Mouse (Mus musculus) MN1 (cell line): Measurements from ENCODE around the gene Erlec1.

Experiments used
- DNase-seq: peaks from one replicate; pipeline ENCODE4 v3.0.0-alpha.2; 2016; ENCODE audit warnings: low spot score

Gene Erlec1

DNA sequence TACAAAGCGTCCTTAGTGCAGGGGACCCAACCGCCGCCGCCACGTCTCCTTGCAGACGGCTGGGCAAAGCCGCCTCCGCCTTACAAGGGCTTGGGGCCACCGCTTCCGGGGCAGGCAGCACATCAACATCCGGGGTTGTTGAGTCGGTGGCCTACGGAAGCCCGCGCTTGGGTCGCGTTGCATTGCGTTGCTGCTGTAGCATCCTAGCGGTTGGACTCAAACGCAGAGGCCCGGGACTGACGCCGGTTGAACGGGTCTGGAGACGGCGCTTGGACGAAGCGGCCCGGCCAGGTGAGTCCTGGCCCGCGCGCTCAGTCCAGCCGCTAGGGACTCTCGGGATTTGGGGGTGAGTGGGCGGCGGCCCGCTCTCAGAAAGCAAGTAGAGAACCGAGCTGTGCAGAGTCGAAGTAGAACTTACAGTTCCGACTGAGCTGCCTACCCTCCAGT, at the start of gene Erlec1:
Gene Erlec1, minus strand, starts transcription at position 57 of the 447 bp plus-strand sequence.
- DNase-seq = peak; percentile 95

DNA sequence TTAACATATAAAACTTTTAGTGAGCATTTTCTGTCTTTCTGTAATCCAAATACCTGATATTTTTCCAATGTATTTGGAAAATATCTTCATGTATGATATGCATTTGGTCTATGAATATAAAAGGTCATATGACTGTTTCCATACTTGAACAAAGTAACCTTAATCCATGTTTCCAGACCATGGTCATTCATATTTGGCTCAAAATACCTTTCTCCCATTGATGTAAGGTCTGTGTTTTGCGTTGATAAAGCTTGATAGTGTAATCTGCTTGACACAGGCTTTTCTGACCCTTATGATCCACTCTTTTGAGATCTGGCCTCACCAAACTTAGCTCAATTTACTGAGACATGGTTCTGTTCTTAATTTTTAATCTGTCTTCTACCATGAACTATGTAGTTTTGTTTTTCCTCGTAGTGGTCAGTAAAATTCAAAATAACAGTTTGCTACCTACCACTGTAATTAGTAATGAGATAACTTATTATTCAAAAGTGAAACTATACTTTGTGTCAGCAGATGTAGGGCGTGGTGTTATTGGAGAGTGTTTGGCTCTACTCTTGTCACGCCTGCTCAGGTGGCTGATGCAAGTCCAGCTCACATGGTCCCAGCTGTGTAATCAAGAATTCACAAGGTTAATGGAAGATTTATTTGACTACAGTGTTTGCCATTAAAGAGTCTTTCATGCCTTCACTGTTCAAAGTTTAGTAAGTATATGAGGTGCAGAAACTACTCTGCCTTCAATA, 47.2 kb upstream of the Erlec1 start:
- DNase-seq = no peak

DNA sequence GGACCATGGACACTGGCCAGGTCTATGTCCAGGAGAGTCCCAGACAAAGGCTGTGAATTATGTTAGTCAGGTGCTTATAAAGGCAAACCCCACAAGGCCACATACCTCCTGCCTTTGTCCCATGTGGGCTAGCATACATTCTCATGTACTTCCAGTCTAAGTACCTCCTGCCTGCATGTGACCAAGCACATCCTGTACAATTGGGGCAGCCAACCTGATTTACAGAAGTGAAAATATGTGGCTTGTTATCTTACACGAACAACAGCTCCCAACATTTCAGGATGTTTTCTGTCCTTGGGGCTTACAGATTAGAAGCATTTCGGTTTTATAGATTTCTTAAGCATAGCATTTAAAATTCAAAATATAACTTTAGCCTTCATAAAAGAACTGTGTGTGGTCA, 45.9 kb upstream of the Erlec1 start:
- DNase-seq = no peak

DNA sequence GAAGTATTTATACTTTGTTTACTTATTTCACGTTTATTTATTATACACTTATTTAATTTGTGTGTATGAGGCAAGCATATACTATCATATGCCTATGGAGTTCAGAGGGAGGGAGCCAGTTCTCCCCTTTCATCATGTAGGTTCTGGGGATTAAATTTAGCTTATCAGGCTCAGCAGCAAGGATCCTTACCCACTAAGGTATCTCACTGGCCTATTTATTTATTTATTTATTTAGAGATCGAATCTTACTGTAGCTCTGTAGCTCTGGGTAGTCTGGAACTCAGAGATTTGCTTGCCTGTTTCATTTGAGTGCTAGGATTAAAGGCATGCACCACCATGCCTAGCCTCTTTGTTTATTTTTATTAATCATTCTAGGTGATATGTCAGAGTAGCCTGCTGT, 44.6 kb upstream of the Erlec1 start:
- no peak for DNase-seq

DNA sequence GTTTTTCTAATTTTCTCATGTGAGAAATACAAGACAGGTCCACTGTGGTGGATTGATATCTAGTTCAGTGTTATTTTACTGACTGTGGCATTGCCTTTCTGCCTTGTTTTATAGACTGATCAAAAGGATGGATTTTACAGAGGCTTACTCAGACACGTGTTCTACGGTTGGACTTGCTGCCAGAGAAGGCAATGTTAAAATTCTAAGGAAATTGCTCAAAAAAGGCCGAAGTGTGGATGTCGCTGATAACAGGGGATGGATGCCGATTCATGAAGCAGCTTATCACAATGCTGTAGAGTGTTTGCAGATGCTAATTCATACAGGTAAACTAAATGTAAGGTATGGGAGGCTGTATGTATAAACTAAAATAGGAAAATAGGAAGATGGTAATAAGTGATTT, 44.1 kb upstream of the Erlec1 start:
- DNase-seq = no peak

DNA sequence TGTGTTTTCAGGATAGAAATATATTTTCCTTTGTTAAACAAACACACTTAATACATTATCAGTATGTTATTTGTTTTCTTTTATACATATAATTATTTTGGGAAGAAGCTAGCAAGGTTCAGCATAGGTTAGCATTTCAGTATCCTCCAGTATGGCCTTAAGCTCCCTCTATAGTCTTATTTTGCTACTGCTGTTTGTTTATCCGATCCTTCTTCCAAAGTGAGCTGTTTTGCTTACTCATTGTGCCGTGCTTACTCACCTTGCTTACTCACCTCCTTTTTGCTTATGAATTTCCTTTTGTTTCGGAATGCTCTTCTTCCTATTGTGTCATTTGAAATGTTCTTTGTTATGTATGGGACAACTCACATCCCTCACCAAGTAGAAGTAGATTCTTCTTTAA, 42.5 kb upstream of the Erlec1 start:
- no peak for DNase-seq

DNA sequence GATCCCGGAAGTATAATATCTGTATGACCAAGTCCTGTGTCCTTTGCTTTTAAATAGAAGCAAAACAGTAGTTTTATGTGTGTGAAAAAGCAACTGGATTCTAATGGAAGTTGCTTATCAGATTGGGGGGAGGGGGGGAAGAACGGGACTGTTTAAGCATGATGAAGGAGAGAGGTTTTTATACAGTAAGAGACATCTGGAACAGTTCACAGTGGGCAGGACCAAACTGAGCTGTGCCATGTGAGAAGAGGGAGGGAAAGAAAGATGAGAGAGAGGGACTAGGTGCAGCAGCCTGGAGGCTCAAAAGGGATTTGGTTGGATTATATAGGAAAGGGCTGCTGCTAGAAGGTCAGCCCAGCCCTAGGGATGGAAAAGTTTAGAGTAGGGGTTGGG, 32.5 kb upstream of the Erlec1 start:
- DNase-seq = no peak

DNA sequence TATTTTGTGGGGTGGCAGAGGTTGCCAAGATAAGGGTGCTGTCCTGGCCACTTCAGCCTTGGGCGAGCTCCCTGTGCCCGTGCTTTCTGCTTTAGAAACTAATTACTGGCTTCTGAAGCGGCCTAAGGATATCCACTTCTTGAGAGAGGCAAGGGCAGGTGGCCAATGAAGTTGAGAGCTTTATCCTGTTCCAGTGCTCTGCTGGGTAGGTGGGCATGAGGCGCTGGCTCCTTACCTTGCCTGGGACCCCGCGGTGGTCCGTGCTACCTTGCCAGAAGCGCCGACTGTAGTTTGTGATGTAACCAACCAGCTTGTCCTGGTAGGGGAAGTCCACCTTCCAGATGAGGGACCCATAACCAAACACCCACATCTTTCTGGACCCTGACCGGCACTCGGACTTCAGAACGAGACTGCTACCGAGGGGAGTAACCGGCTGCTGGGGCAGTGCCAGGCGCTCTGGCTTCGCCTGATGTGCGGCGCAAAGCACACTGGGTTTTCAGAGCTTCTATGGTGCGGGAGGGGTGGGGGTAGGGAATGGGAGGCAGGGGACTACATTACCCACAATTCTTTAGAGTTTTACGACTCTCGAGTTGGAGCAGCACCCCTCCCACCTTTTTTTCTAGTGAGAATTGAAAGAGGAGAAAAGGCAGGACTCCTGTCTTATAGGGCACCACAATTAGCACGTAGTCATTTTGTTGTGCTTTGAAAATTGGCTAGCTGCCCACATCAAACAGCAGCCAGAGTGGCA, 31.9 kb upstream of the Erlec1 start, which contains the start of gene Chac2:
Gene Chac2, minus strand, starts transcription at position 474 of the 748 bp plus-strand sequence.
- DNase-seq = peak; percentile 97

DNA sequence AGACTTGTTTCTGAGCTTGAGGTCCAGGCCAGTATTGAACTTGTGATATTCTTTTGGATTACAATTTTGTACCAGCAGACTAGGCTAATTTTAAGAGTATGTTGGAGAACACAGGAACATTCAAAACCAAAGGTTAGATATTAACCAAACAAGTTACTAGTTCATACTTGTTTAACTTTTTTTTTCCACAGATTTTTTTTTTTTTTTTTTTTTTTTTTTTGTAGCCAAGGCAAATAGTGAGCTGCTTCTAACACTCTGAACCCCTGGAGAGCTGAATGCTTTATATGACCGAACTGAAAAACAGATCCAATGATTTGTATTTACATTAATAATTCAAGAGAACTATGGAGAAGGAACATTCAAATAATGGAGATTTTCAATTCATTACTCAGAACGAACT, 31.1 kb upstream of the Erlec1 start:
- no peak for DNase-seq

DNA sequence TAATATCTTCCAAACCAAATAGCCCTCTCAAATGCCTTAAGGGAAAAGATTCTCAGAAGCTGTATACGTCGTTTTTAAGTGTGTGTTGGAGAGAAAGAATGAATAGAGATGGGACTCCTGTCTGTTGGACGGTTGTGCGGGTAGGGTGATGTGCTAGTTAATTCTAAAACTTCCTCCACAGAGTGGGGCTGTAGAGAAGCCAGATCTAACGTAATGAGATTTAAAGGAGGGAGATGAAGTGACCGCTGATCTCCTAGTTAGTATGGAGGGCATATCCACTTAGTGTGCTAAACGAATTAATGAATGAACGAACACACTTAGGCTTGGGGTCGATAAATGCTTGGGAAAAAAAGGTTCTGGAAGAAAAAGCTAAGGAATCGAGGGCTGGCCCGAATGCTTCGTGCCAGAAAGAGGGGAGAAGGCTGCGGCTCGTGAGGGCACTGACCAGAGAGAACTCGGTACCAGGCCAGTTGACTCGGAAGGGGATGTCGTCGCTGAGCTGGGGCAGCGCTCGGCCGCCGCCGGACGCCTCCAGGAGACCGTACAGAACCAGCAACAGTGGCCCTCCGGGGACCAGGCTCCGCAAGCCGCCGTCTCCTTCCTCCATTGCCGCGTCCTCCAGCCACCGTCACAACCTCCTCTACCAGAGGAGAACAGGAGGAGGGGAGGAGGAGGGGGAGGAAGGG, 523 bp downstream of the Erlec1 start:
- peak; percentile 65 for DNase-seq

DNA sequence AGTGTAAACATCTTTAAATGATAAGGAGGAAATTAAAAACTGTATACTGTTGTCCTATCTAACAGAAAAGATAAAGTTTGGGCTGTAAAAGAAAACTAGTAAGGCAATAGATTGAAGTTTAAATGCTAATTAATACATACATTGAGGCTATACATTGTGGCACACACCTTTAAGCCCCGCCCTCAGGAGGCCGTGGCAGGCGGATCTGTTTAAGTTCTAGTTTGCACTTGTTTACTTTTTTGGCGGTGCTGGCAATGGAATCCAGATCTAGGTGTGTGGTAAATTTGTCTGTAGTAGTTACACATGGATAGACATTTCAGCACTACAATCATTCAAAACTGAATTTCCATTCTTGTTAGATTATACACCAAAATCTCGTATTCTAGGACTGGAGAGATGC, 1.3 kb downstream of the Erlec1 start:
- no peak for DNase-seq

DNA sequence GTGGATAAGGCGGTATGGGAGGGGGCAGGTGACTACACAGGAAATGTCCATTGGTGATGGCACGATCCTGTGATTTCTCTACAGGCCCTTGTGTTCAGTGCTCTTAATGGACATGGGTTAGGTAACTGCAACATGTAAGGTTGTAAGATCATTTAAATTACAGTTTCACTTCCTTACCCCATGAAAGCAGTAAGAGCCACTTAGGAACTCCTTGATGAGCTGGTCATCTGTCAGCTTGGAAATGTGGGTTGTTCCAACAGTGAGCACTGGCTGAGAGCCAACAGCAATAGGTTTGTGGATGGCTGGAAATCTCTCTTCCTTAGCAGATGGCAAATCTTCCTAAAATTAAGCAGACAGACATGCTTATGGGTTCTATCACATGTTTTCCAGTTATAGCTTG, 10.6 kb downstream of the Erlec1 start:
- peak; percentile 70 for DNase-seq

DNA sequence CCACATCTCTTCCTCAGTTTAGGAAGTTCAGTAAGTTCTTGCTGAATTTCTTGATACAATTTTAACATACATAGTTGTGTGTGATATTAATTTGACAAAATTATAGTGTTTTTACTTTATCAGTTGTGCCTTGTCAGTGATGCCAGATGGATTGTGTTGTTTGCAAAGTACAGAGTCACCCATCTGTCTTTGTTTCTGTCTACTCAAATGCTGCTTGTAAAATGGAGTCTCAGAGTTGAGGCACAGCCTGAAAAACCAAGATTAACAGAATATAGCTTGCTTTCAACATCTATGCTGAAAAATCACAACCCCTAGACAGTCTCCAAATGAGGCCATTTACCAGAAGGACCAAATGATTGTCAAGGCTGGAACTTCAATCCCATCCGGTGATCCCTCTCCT, 25.6 kb downstream of the Erlec1 start:
- DNase-seq = no peak

DNA sequence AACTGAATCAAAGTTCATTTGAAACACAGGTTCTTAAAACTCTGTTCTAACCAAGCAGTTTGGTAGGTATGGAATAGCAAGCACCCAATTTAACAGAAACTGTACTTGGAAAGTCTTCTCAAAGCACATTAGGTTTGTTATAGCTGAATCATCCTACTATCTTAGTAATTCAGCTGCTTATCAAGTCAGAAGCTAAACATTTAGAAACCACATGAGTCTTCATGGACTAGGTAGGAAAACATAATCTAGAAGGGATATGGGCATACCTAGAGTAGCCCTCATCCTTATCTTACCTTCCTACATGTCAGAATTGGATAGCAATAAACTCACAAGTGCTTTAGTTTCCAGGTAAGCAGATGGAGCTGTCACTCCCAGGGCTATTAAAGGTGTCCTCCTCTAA, 26.1 kb downstream of the Erlec1 start:
- no peak for DNase-seq

DNA sequence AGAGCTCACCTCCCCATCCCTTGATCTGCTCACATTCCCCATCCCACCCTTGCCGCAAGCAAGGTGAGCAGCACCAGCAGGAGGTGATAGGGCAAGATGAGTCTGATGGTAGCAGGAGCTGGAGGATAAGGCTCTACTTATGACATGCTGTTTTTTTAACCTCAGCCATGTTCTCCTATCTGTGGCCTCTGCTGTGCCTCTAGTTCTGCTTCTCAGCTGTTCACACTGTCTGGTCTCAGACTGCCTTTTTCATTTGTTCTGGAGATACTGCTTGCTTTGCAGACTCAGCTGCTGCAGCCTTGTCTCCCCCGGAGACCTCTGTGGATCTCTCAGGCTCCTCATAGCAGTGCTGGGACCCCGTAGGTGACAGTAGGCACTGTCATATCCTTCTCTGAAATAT, 30.9 kb downstream of the Erlec1 start:
- no peak for DNase-seq

DNA sequence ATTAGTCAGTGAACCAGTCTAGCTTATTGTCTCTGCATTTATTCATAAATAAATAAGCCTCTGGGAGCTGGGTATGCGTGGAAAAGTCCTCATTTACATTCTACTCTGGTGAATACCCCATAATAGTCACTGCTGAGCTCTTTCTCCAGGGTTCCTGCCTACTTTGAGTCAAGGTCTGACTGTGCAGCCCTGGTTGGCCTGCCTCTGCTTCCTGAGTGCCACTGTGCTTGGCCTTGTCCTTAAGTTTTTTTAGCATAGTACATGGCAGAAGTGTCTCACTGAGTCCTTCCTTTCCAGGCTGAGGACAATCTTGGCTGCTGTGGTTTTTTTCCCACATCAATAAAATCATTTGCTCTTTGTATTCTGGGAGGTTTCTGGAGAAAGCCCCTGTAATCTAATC, 33.5 kb downstream of the Erlec1 start:
- no peak for DNase-seq

DNA sequence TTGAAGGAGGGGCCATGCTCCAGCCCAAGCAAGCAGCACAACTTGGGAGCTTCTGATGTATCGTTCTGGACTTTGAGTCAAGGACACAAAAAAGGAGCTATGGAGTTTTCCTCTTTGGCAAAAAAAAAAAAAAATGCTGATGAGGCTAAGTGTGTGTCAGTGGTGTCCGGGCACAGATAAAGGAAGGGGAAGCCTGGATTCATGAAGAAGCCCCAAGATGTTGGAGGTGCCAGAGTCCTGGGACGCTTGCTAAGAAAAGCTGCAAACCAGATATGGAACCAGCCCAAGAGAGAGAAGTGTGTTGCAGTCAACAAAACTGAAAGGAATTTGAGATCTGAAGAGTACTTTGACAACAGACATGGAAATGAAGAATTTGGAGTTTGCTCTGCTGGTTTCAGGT, 41.8 kb downstream of the Erlec1 start:
- DNase-seq = no peak

DNA sequence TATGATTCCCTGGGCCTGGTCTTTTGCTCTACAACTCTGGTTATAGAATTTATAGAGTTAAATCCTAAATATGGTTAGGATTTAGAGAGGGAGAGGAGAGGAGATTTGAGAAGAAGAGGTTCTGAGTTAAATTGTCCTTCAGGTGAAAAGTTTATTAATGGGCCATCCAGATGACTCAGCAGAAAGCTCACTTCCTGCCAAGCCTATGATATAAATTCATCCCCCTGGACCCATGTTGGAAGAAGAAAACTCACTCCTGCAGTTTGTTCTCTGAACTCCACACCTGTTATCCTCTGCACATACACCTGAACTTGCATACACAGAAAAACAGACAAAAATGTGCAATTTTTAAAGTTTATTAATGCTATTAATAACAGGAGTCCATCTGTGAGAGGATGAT, 54.8 kb downstream of the Erlec1 start:
- no peak for DNase-seq

DNA sequence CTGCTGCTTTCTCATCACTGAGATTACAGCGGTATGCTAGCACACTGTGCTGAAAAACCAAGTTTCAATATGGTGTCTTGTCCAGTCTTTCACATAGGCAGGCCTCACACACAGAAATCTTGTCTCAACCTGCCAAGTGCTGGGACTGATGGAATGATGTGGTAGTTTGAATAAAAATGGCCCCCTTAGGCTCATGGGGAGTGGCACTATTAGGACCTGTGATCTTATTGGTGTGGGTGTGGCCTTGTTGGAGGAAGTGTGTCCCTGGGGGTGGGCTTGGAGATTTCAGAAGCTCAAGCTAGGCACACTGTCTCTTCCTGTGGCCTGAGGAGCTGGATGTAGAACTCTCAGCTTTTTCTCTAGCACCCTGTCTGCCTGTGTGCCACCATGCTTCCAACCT, 57.9 kb downstream of the Erlec1 start:
- no peak for DNase-seq

DNA sequence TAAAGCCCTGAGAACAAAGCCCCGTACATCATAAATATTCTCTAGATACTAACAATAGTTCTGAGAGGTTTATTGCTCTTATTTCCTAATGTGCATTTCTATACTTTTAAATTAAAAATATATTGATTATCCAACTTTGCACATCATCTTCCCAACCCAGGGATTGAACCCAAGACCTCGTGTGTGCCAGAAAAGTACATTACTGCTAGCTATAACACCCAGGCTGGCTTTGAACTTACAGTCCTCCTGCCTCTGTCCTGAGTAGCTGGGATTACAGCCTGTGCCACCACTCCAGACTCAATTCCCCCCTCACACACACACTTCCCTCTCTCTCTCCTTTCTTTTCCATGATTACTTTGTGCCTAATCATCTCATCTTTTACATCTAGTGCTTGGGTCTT, 66.0 kb downstream of the Erlec1 start:
- DNase-seq = no peak

DNA sequence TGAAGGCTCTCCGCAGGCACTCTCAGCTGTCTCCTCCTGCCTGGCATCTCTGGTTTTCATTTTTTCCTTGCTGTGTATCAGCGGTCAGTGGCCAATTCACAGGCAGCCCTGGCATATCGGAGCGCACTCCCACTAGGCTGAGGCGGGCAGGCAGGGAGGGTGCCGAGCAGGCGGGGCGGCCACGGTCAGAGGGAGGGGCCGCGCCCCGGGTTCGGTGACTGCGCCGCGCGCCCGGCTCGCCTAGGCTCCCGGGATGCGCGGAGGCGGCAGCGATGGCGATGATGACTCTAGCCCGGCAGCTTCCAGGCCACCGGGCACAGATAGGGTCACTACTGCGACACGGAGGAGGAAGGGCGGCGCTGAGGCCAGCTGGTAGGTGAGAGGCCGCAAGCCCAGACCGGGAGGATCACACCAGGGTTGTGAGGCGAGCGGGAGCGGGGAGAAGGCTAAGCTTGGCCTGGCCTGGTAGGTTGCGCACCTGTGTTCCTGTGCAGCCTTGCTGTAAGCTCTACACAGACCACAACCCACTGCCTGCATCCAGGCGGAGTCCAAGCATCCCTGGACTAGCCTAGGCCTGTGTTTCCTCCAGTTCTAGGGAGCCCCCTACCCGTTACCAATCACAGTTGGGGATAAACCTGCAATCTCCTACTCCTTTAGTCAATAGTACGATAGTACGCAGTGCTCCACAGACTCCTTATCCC, 68.8 kb downstream of the Erlec1 start, which contains the start of the genes Gpr75 and Asb3:
Gene Gpr75, plus strand, starts transcription at position 188 of the 701 bp plus-strand sequence.
Gene Asb3, plus strand, starts transcription at position 246 of the 701 bp plus-strand sequence.
- DNase-seq = no peak
